Mouse (Mus musculus): ENCODE measurements around the gene Cisd1. TPM values are rescaled to one million over a fixed set of nuclear protein-coding genes. Genes with fewer than 3 reads are reported as not detected.
A peak's percentile ranks its signal among the peaks of the same experiment; 100 is the strongest.
"Not testable (repeated sequence)": the region's sequence is repeated elsewhere in the genome, so short reads cannot be mapped to it uniquely, and the experiment has no call there.

Cisd1 gene
- polyA plus RNA-seq (2015; fragmentation: Nextera tagmentation; extraction: Ambion mirVana), result 84.4 and 86.3 TPM in 2 replicates

DNA sequence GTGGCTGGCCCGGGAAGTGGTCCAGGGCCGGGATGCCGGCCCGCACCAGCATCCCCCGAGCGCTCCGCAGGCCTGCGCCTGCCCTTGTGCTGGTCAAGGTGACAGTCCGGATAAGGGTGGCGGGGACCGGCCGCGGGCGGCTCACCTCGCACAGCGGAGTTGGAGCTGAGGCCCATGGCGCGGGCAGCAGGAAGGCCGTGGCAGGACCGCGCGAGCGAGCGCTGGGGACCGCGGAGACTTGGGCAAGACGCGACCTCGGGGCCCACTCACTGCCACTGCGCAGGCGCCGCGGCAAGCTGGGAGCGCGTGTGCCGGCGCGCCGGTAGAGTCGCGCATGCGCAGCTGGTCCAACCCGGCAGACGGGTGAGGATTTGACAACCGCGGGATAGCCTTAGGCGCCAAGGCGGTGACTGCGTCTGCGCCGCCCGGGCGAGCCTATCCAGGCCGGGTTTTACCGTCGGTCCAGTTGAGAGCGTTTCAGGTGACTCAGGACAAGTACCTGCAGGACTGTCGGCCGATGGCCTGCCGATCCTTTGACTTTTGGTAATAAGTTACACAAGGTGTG, at the start of gene Cisd1:
Cisd1 (minus strand) TSS at position 376 of the 565 bp plus-strand sequence.
- Histone ChIP-seq H3K4me1 (ENCODE audit: insufficient read depth, low read depth, low read length) (peaks cover 16% of the 10 kb centered on the region), H3K9ac (replicated peaks; ENCODE audit: low read depth) (peak within 1 kb of the TSS; percentile 54; the same call in 1 of the 2 replicates), H3K4me3 (ENCODE audit: low read depth, low read length) (peak within 1 kb of the TSS; percentile 74), H3K36me3 (ENCODE audit: insufficient read depth, low read length) (no peaks in the 10 kb centered on the region), H3K4me2 (replicated peaks; ENCODE audit: low read depth, low read length) (peak within 1 kb of the TSS; percentile 90), H3K9me3 (ENCODE audit: low read length) (no peaks in the 10 kb centered on the region), H3K27me3 (replicated peaks; ENCODE audit: insufficient read depth, low read length) (no peaks in the 10 kb centered on the region), H3K27ac (ENCODE audit: low read length) (peak within 1 kb of the TSS; percentile 55)
- no peak for TF ChIP-seq CTCF (IDR thresholded peaks at IDR 0.05)
- no peak for TF ChIP-seq EP300 (IDR thresholded peaks at IDR 0.05)
- DNase-seq (ENCODE audit: low spot score) (peak; percentile 97), ATAC-seq (peak; percentile 76)
- WGBS, result under 1% methylated on average over 59 of the region's 60 CpGs

GRCm38 (mm10) chr10:71389311-71389710, 44.6 kb upstream of the Cisd1 start:
- Histone ChIP-seq H3K4me3 (ENCODE audit: low read depth, low read length) (no peak overlapping the region), H3K9ac (replicated peaks; ENCODE audit: low read depth) (no peak overlapping the region), H3K27me3 (replicated peaks; ENCODE audit: insufficient read depth, low read length) (no peaks in the 10 kb centered on the region), H3K4me1 (ENCODE audit: insufficient read depth, low read depth, low read length) (no peaks in the 10 kb centered on the region), H3K36me3 (ENCODE audit: insufficient read depth, low read length) (no peaks in the 10 kb centered on the region), H3K4me2 (replicated peaks; ENCODE audit: low read depth, low read length) (no peak overlapping the region), H3K9me3 (ENCODE audit: low read length) (no peaks in the 10 kb centered on the region), H3K27ac (ENCODE audit: low read length) (no peak overlapping the region)
- no peak for DNase-seq (ENCODE audit: low spot score)
- no peak for ATAC-seq
- TF ChIP-seq EP300 (IDR thresholded peaks at IDR 0.05) (no peak), CTCF (IDR thresholded peaks at IDR 0.05) (no peak)
- WGBS, result 87% methylated on average over 5 of the region's 5 CpGs

DNA sequence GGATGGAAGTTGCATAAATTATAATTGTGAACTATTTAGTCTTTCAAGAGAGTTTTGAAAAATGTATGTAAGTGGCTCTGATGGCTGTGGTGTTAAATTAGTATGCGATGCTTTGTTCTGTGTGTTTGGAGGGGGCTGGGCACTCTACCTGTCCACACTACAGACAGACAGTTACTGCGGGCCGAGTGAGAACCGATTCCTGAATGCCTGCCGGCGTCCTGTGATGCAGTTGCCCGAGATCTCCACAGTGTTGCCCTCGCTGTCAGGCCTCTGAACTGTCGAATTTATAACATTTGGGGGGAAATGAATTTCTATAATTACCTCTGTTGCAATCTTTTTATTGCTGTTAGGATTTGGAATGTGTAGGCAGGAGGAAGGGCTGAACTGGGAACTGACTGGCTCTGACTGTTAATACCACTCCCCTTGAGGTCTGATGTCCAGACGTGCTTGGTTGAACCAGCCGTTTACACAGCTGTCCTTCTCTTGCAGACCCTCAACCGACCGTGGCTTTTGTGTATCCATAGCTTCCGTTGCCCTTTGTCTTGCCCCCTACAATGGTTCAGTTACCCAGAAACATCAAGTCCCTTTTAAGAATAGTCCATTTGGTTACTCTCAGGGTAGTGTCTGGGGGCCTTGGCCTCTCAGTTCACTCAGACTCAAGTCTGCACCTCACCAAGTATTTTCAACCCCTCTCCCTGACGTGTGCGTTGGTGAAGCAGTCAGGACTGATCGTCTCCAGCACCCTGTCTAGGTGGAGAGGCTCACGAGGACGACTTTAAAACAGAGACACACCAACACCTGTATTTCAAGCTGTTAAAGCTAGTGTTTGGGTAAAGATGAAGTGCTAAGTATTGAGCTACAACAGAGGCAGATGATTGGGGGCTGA, 39.6 kb upstream of the Cisd1 start:
- H3K36me3 ChIP-seq (ENCODE audit: insufficient read depth, low read length), result peaks cover 17% of the 10 kb centered on the region
- 58% methylated on average over 19 of the region's 19 CpGs for WGBS
- H3K9me3 ChIP-seq (ENCODE audit: low read length), result no peaks in the 10 kb centered on the region
- H3K4me1 ChIP-seq (ENCODE audit: insufficient read depth, low read depth, low read length), result no peaks in the 10 kb centered on the region
- no peak for DNase-seq (ENCODE audit: low spot score)
- TF ChIP-seq CTCF (IDR thresholded peaks at IDR 0.05), result no peak
- TF ChIP-seq EP300 (IDR thresholded peaks at IDR 0.05), result no peak
- no peak overlapping the region for H3K27ac ChIP-seq (ENCODE audit: low read length)
- no peak overlapping the region for H3K9ac ChIP-seq (replicated peaks; ENCODE audit: low read depth)
- ATAC-seq, result no peak
- H3K4me3 ChIP-seq (ENCODE audit: low read depth, low read length), result no peak overlapping the region
- no peaks in the 10 kb centered on the region for H3K27me3 ChIP-seq (replicated peaks; ENCODE audit: insufficient read depth, low read length)
- no peak overlapping the region for H3K4me2 ChIP-seq (replicated peaks; ENCODE audit: low read depth, low read length)

- H3K9ac ChIP-seq (replicated peaks; ENCODE audit: low read depth); H3K27ac ChIP-seq (ENCODE audit: low read length); H3K27me3 ChIP-seq (replicated peaks; ENCODE audit: insufficient read depth, low read length); H3K9me3 ChIP-seq (ENCODE audit: low read length); H3K4me1 ChIP-seq (ENCODE audit: insufficient read depth, low read depth, low read length); ATAC-seq; H3K4me3 ChIP-seq (ENCODE audit: low read depth, low read length); H3K4me2 ChIP-seq (replicated peaks; ENCODE audit: low read depth, low read length); DNase-seq (ENCODE audit: low spot score): not testable (repeated sequence)
- 53% methylated on average over 6 of the region's 6 CpGs for WGBS
- peaks cover 26% of the 10 kb centered on the region for H3K36me3 ChIP-seq (ENCODE audit: insufficient read depth, low read length)
Measured at GRCm38 (mm10) chr10:71383552-71383924, 38.8 kb upstream of the Cisd1 start.

GRCm38 (mm10) chr10:71382858-71383551, 38.3 kb upstream of the Cisd1 start:
- H3K4me3 ChIP-seq (ENCODE audit: low read depth, low read length), result no peak overlapping the region
- ATAC-seq, result no peak
- H3K9ac ChIP-seq (replicated peaks; ENCODE audit: low read depth), result no peak overlapping the region
- H3K27ac ChIP-seq (ENCODE audit: low read length), result no peak overlapping the region
- WGBS, result 56% methylated on average over 8 of the region's 8 CpGs
- TF ChIP-seq CTCF (IDR thresholded peaks at IDR 0.05) (no peak), EP300 (IDR thresholded peaks at IDR 0.05) (no peak)
- DNase-seq (ENCODE audit: low spot score), result no peak
- H3K4me2 ChIP-seq (replicated peaks; ENCODE audit: low read depth, low read length), result no peak overlapping the region
- H3K36me3 ChIP-seq (ENCODE audit: insufficient read depth, low read length), result peaks cover 26% of the 10 kb centered on the region
- H3K27me3 ChIP-seq (replicated peaks; ENCODE audit: insufficient read depth, low read length), result no peaks in the 10 kb centered on the region
- H3K4me1 ChIP-seq (ENCODE audit: insufficient read depth, low read depth, low read length), result no peaks in the 10 kb centered on the region
- H3K9me3 ChIP-seq (ENCODE audit: low read length), result no peaks in the 10 kb centered on the region

DNA sequence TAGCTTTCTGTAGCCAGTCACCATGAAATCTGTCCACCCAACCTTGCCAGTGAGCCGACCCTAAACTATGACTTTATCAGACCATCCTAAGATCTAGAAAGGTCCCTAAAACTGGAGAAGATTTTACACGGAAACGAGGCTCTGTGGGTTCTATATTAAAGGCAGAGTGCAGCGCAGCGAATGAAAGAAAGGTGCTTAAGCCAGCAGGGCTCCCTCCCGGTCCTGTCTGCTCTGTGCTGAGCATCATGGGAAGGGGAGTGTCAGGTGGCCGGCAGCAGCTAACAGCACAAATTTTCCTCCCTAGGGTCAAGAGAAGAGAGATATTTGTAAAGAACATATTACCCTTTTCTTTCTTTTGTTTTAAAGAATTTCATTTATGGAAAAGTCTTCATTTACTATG, 37.4 kb upstream of the Cisd1 start:
- H3K27me3 ChIP-seq (replicated peaks; ENCODE audit: insufficient read depth, low read length), result no peaks in the 10 kb centered on the region
- ATAC-seq (no peak), DNase-seq (ENCODE audit: low spot score) (no peak)
- H3K4me2 ChIP-seq (replicated peaks; ENCODE audit: low read depth, low read length), result no peak overlapping the region
- no peak overlapping the region for H3K27ac ChIP-seq (ENCODE audit: low read length)
- H3K36me3 ChIP-seq (ENCODE audit: insufficient read depth, low read length), result peaks cover 28% of the 10 kb centered on the region
- 79% methylated on average over 7 of the region's 7 CpGs for WGBS
- no peaks in the 10 kb centered on the region for H3K4me1 ChIP-seq (ENCODE audit: insufficient read depth, low read depth, low read length)
- TF ChIP-seq EP300 (IDR thresholded peaks at IDR 0.05) (no peak), CTCF (IDR thresholded peaks at IDR 0.05) (no peak)
- no peaks in the 10 kb centered on the region for H3K9me3 ChIP-seq (ENCODE audit: low read length)
- no peak overlapping the region for H3K9ac ChIP-seq (replicated peaks; ENCODE audit: low read depth)
- H3K4me3 ChIP-seq (ENCODE audit: low read depth, low read length), result no peak overlapping the region
